Mouse (Mus musculus) v-Abl transformed pro-B cells (cell line): ENCODE measurements around the gene Sh3bgrl3.

ENCODE experiments used
- in situ Hi-C, 2 experiments: fragments of 400-800 bp; cut with MboI; formaldehyde crosslinking; loops; one replicate each; pipeline ENCODE4 v1.15.1; 2025; ENCODE audit not compliant: unreplicated experiment in 2 of 2

Gene Sh3bgrl3

DNA sequence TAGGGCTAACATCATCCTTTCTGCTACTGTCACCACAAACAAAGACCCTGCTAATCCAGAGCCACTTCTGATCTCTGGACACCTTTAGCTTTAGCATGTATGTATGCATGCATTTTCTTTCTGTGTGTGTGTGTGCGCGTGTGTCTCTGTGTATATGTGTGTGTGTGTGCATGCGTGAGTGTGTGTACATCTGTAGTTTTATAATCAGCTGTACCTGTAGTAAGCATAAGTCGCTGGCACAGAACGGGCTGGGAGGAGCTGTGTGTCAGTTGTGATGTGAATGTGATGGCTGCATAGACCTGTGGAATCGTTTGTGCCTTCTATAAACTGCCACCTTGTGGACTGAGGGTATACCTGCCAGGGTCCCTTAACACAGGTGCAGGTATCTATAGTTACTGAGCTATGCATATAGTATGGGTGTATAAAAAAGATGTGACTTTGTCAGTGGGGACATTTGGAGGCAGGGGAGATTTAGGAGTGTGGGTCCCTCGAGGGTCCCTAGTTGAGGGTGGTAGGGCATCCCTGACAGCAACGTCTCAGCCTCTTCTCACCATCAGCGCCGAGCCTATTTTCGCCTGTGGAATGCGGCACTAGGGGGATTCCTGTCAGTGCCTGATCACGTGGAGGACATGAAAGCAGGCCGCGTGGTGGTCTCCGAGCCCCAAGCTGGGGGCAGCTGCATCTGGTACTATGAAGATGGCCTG is 37.9 kb downstream of the Sh3bgrl3 start:
- in situ Hi-C loops = loop anchor here (5.0 to 10.0 kb wide), 3 partner anchors 37 to 97 kb away; partner anchors contain the start of genes Cep85 (in 2 of the 2) and Sh3bgrl3 (in 2 of the 2)

DNA sequence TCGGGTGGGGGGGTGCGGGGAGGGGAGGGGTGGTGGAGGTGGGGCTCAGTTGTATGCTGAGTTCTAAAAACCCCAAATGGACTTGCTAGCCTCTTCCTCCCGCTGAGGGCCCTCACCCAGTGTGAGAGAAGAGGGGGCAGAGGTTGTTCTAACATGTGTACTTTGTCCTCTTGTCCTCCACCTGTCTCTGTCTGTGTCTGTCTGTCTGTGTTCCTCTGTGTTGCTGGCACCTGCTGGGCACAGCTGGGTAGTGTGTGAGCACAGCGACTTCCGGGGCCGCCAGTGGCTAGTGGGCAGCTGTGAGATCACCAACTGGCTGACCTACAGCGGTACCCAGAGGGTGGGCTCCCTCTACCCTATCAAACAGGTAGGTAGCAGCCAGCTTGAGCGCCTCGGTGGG is 39.6 kb downstream of the Sh3bgrl3 start:
- in situ Hi-C loops = no loop called here

DNA sequence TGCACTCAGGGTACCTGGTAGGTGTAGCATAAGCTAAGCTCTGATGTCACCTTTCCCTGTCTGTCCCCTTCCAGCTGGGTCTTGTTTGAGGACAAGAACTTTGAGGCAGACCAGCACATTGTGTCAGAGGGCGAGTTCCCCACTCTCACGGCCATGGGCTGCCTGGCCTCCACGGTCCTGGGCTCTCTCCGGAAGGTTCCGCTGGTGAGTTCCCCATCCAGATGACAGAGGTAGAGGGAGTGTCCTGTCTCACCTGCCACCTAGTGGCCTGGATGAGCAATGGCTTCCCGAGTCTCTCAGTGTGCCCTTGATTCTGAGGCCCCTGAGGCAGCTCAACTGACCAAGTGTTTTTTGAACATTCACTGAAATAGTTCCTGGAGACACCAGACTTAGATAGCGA is 41.2 kb downstream of the Sh3bgrl3 start:
- in situ Hi-C loops = no loop called here

DNA sequence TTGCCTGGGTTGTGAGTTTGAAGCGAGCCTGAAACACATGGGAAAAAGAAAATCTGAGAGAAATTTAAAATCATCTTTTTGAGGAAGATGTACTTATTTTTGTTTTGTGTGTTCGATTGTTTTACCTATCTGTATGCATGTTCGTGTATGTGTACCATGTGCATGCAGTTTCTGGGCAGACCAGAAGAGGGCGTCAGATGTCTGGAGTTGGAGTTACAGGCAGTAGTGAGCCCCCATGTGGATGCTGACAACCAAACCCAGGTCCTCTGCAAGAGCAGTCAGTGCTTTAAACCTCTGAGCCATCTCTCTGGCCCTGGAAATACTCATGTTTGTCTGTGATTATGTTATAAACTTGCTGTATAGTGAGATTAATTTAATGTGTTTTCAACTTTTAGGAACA is 43.6 kb downstream of the Sh3bgrl3 start:
- in situ Hi-C loops = loop anchor here (5.0 kb wide), 1 partner anchor 48 kb away; no protein-coding TSS in a partner anchor

DNA sequence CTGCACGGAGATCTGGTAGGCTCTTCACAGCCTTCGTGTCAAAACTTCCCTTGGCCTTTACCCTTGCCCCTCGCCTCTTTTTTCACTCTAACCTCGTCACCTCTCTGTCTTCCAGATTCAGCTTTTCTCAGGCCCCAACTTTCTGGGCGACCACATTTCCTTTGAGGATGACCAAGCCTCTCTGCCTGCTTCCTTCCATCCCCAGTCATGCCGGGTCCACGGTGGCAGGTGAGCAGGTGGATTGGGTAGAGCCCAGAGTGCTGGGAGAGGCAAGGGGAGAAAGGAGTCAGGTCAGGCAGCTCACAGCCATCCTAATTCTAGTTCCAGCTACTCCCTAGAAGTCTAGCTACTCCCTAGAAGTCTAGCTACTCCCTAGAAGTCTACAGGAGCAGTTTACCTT is 46.1 kb downstream of the Sh3bgrl3 start:
- in situ Hi-C loops = loop anchor here (5.0 kb wide), 1 partner anchor 45 kb away; no protein-coding TSS in a partner anchor

DNA sequence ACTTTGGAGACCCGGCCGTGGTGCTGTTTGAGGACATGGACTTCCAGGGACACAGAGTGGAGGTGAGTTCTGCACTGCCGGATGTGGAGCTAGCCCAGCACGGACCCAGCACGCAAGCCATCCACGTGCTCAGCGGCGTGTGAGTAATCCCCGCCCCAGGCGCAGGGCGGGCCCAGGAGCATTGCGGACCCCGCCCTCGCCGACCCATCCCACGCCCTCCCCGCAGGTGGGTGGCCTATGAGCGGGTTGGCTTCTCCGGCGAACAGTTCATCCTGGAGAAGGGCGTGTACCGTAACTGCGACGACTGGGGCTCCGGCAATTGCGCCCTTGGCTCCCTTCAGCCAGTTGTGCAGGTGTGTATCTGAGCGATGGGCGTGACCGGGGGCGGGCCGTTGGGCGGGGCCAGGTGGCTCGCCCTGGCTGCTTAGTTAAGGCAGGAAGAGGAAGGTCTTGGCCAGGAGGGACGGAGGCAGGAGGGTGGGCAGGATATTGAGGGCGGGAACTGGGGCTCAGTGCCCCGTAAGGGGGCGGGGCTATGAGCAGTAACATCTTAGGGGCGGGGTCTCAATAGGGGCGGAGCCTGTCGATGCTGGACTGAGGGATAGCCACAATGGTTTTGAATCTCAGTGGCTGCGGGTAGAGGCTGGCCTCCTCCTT is 46.7 kb downstream of the Sh3bgrl3 start:
- in situ Hi-C loops = loop anchor here (5.0 kb wide), 1 partner anchor 45 kb away; no protein-coding TSS in a partner anchor

DNA sequence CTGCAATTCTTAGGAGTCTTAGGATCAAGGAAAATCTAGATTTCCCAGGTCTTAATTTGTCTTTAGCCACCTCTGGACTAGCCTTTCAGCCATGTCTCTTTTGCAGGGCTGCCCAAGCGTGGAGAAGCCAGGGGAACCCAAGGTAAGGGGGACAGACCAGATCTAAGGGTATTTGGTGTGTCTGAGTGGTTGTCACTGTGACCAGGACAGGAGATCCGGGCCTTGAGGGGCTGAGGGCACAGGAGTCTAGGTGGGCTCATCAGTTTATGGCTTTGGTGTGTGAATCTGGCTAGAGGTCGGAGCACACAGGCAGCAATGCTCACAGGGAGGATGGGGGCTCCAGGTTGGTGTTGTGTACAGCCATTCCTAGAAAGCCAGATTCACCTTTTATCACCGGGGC is 47.9 kb downstream of the Sh3bgrl3 start:
- in situ Hi-C loops = loop anchor here (5.0 kb wide), 1 partner anchor 43 kb away; no protein-coding TSS in a partner anchor

DNA sequence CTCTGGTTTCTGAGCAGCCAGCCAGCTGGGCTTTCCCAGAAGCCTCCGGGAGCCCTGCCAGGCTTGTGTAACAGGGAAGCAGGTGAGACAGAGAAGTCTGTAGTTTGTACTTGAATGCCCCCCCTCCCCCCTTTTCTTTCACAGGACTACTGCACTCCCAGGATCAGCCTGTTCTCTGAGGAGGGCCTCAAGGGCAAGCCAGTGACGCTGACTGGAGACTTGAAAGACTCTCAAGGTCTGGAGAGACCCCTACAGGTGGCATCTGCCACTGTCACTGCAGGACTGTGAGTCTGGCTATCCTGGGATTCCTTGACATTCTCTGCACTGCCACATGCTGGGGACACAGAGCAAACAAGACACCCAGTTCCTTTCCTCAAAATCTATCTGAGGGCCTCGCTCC is 49.9 kb downstream of the Sh3bgrl3 start:
- in situ Hi-C loops = no loop called here
